Mouse (Mus musculus): ENCODE data around the gene Lsm7.

DNA sequence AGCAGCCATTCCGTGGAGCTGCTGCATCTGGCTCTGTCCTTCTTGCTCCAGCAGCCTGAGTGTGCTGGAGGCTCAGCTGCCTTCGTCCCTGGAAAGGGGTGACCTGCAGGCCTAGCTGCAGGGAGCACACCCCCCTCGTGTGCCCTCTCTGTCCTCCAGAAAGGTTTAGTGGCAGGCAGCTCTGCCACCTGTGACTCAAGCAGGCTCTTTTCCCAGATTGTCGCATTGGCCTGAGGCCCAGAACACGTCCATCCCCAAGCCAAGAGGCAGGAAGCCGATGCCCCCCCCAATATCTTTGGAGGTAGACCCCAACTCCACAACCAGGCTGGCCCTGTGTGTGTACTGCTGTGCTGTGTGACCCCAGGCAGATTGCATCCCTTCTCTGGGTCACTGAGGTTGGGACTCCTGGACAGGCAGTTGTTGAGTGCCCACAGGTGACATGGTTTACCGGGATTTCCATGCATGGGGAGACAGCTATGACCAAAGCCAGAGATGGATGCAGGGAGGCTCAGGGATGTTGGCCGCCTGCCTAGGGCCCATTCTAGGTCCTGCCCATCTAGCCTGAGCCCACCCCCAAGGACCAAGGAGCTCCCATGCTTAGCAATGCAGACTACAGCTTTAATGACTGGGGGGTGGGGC, 9.8 kb downstream of the Lsm7 start:
- TF ChIP-seq HCFC1 (IDR thresholded peaks at IDR 0.05; ENCODE audit: low read depth, low read length) (no peak), MAX (IDR thresholded peaks at IDR 0.05; ENCODE audit: low read length) (no peak), EP300 (IDR thresholded peaks at IDR 0.05; ENCODE audit: low read length) (no peak), MXI1 (IDR thresholded peaks at IDR 0.05; ENCODE audit: low read depth, low read length) (no peak)

All from CH12.LX (cell line).